Mouse (Mus musculus) adrenal gland, postnatal 36 days (tissue): Measurements from ENCODE around the gene Sh3gl3. TPM values are rescaled to one million over a fixed set of nuclear protein-coding genes. Genes with fewer than 3 reads are reported as not detected.

Experiments
- DNase-seq, 2 experiments: peaks; one replicate each; pipeline ENCODE4 v3.0.0; 2021; ENCODE audit warnings: mixed read lengths in 1 of 2
- total RNA-seq, 2 experiments: library from RNA; stranded (reverse); gene quantifications; 2 replicates each; pipeline ENCODE4 v1.2.3; 2021

The Sh3gl3 gene
- total RNA-seq, 2 experiments from 2014 or later, result 4.3 to 6.0 TPM

DNA sequence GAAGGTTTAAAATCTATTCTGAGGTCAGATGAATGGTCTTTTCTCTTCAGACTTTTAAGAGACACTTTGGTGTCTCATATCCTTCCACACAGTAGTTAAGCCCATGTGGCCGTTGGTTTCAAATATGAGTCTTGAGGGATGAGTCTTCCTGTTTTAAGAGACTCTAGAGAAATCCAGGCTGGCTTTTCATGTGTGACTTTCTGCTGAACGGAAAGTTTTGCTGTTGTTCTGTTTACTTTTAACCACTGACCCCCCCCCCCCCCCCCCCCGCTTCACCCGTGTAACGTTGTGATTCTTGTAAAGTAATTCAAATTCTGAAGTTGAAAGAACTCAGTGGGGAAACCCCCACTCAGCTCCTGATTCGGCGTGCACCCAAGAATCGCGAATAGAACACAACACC is 61.8 kb downstream of the Sh3gl3 start:
- no peak for DNase-seq

- DNase-seq, result no peak
Observed at GRCm38 (mm10) chr7:82236152-82236898, 62.7 kb downstream of the Sh3gl3 start.

- no peak for DNase-seq
Observed at GRCm38 (mm10) chr7:82236899-82237162, 63.2 kb downstream of the Sh3gl3 start.

DNA sequence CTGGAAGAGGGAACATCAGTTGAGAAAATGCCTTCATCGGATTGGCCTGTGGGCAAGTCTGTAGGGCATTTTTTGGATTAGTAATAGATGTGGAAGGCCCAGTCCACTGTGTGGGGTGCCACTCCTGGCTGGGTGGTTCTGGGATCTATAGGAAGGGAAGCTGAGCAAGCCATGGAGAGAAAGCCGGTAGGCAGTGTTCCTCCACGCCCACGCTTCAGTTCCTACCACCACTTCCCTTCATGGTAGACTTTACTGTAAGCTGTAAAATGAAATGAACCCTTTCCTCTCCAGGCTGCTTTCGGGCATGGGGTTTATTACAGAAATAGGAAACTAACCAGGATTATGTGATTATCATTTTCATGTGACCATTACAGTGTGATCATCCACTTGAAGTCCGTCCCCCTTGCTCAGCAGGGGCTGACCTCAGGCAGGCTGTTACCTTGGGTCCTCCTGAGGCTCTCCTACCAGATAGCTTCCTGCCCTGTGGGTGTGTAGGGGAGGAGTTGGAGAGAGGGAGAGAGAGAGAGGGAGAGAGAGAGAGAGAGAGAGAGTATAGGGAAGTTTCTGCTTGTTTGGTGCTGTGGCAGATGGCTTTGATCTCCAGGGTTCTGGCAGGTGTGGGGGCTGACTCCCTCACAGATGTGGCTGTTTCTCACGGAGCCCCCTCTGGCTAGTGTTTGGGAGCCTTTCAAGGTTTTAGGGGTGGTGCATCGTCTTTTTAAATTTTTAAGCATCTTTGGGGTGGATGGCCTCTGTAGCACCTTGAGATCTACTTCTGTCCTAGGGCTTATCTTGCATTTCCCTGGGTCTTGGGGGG is 67.0 kb downstream of the Sh3gl3 start:
- DNase-seq, result no peak

- no peak for DNase-seq
Observed at GRCm38 (mm10) chr7:82244701-82245100, 71.1 kb downstream of the Sh3gl3 start.

DNA sequence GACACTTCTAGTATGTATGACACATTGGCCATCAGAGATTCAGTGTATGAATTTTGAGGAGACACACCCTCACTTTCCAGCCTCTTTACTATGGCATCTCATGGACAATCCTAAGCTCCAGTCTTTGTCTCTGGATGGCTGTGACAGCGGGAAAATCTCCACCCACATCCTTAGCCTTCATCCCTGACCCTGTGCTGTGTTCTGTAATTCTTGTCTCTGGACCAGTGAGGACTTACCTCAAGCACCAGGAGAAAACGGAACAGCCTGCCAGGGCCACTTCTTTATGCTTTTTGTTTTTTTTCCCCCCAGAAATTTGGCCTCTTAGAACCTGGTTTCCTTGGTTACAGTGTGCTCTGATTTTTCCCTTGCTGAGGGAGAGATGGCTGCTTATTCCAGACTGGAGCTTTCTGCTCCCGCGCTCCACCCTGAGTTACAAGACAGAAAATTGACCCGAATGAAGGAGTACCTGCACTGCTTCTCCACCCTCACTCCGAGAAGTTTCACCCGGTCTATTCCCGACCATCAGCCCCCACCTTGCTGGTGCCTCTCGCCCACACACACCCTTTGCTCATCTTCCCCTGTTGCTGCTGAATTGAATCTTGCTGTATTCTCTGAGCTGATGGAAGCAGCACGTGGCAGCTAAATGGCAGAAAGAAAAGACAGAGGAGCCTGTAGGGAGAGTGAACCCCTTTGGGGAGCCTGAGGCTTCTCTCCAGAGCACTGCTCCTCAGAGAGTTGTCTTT is 75.5 kb downstream of the Sh3gl3 start:
- DNase-seq, result no peak

DNA sequence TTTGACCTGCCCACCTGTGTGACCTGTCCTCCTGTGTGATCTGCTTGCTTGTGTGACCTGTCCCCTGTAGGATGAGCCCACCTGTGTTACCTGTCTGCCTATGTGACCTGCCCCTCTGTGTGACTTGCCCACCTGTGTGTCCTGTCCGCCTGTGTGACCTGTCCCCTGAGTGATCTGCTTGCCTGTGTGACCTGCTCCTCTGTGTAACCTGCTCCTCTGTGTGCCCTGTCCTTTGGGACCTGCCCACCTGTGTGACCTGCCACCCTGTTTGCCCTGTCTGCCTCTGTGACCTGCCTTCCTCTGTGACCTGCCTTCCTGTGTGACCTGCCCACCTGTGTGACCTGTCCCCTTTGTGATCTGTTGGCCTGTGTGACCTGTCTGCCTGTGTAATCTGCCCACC is 79.7 kb downstream of the Sh3gl3 start:
- DNase-seq, result no peak

DNA sequence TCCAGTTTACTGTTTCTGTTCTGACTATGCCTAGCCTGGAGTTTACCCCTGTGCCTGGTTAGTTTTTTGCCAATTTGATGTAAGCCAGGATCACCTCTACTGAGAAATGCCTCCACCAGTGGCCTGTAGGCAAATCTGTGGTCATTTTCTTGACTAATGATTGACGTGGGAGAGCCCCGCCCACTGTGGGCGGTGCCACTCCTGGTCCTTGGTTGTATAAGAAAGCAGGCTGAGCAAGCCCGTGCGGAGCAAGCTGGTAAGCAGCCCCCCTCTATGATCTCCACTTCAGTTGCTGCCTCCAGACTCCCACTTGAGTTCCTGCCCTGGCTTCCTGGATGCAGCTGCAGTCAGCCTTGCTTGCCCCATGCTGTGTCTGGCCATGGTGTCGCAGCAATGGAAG is 83.3 kb downstream of the Sh3gl3 start:
- no peak for DNase-seq

DNA sequence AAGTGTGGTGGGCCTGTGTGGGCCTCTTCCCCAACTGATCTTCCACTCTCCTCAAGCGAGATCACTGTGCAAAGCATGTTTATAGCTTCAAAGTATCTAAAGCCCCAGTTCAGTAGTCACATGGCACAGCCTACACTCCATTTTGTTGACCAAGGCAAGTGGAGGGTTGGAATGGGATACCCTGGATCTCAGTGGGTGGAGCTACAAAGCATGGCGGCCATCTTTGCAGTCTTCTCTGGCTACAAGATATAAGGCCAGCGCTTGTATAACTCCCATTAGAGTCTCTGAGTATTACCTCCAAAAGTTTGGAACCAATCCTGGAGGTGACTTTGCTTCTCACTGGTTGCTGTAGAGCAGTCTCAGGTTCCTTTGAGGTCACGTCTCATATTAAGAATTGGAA is 83.9 kb downstream of the Sh3gl3 start:
- no peak for DNase-seq

GRCm38 (mm10) chr7:82260210-82260609 is 86.6 kb downstream of the Sh3gl3 start:
- DNase-seq, result peak; percentile 52 to 61

GRCm38 (mm10) chr7:82263141-82263540 is 89.5 kb downstream of the Sh3gl3 start:
- DNase-seq, result peak; percentile 69 to 75

DNA sequence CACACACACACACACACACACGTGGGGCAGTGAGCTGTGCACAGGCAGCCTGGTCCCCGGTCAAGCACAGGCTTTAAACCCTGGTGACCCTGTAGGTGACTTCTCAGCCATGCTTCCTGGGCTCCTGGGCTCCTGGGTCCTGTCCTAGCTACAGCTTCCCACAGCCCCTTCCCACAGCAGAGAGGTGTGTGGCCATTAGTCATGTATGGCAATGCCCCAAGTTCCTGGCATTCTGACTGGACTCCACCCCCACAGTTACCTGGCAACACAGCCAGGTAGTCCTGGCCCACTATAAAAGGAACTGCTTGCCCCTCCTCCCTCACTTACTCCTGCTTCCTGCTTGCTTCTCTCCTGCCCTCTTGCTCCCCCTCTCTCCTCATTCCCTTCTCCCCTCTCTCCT is 90.5 kb downstream of the Sh3gl3 start:
- no peak for DNase-seq

DNA sequence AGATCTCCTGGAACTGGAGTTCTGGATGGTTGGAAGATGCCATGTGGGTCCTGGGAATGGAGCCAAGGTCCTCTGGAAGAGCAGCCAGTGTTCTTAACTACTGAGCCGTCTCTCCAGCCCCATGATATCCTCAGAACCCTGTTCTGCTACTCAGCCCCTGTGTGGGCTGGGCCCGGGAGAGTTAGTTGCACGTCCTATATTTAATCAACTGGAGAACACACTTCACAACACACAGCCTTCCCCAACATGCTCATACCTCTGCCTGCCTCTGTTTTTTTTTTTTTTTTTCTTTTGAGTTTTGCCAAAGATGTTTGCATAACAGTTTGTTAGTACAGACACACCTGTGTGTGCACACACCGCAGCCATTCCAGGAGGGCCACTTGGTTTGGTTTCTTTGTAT is 91.7 kb downstream of the Sh3gl3 start:
- DNase-seq, result no peak

DNA sequence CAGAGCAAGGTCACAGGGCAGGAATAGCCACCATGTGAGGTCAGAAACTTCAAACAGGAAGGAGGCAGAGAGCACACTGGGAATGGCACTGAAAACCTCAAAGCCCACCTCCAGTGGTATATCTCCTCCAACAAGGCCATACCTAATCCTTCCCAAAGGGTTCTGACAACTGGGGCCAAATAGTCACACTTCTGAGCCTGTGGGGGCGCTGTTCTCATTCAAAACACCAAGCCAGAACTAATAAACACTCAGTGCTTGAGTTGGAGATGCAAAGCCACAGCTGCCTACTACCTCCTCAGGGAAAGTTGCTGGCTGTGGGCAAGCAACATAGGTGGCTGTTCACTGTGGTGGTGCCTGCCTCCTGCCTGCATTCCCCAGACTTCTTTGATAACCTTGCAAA is 96.3 kb downstream of the Sh3gl3 start:
- DNase-seq, result peak in 1 of 2 experiments; percentile 11

GRCm38 (mm10) chr7:82271742-82272141 is 98.1 kb downstream of the Sh3gl3 start:
- no peak for DNase-seq

GRCm38 (mm10) chr7:82272875-82273274 is 99.2 kb downstream of the Sh3gl3 start:
- peak in 1 of 2 experiments; percentile 49 for DNase-seq

- peak; percentile 34 to 46 for DNase-seq
Observed at GRCm38 (mm10) chr7:82274011-82274709, 100.5 kb downstream of the Sh3gl3 start.

GRCm38 (mm10) chr7:82274975-82275374 is 101.3 kb downstream of the Sh3gl3 start:
- DNase-seq, result no peak

DNA sequence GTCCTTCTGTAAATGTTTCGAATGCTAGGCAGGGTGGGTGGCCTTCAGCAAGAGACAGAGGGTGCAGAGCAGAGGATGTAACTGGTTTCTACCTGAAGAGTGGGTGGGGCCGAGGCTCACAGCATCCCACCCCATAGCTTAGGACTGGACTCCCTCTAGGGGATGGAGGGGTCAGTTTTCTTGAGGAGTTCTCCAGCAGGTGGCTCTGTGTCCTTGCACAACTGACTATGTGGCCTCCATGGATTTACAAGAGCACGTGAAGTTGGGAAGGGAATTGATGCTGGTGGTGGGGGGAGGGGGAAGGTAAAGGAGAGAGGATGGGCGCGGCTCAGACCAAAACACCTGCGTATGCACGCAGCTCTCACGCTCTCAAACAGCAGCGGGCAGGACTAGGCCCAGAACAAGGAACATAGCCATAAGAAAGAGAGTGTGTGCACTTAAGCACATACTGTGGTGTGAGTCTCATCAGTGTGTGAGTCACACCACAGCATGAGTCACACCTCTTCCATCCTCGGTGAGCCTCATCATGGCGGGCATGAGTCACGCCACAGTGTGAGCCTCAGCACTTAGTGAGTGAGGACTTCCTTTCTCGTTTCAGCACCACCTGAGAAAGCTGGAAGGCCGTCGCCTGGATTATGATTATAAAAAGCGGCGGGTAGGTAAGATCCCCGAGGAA is 102.0 kb downstream of the Sh3gl3 start:
- peak; percentile 47 to 59 for DNase-seq

DNA sequence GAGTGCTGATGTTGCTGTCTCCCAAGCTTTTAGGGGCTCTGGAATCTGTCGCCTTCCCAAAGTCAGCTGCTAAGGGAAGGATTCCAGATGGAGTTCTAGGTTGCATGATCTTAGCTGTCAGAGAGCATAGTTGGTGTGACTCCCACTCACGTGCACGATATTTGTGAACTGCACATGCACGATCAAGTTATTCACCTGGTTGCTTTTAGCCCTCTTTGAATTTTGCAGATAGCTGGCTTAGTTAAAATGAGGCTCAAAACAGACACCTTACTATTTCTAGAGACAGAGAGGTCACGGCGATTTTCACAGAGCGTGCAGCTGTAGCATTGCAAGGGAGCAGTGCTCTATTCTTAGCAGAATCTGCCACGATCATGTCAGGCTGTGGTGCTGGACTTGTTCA is 108.4 kb downstream of the Sh3gl3 start:
- no peak for DNase-seq

- no peak for DNase-seq
Observed at GRCm38 (mm10) chr7:82282464-82282863, 108.8 kb downstream of the Sh3gl3 start.

GRCm38 (mm10) chr7:82287242-82287641 is 113.6 kb downstream of the Sh3gl3 start:
- no peak for DNase-seq
